Mouse (Mus musculus) Patski (cell line): Measurements from ENCODE around the gene Bbs2. TPM values are rescaled to one million over a fixed set of nuclear protein-coding genes. Genes with fewer than 3 reads are reported as not detected.

Source experiments
- ATAC-seq: fragments of 100-300 bp; one replicate; pipeline ENCODE4 v1.8.0; 2021
- CTCF ChIA-PET: fragments of 350-600 bp; sonication (Branson Sonifier 250); formaldehyde crosslinking; loops from one replicate; lab custom pipeline; 2022; ENCODE audit warnings: inconsistent platforms; lab: Charles Lee
- POLR2A ChIA-PET: fragments of 350-600 bp; sonication (Branson Sonifier 250); formaldehyde crosslinking; loops from one replicate; lab custom pipeline; 2022; ENCODE audit warnings: antibody characterized with exemption, inconsistent platforms; lab: Charles Lee
- DNase-seq: peaks from one replicate; pipeline ENCODE4 v3.0.0-alpha.2; 2011; ENCODE audit warnings: low read depth, low spot score
- H3K27me3 ChIP-seq: fragments of 371-371 bp; one replicate; pipeline ENCODE4 v1.5.1; 2021
- CTCF ChIP-seq: fragments of 100-300 bp; IDR thresholded peaks from one replicate; pipeline ENCODE4 v1.5.1; 2021
- in situ Hi-C: fragments of 300-500 bp; cut with MboI; formaldehyde crosslinking; loops from 3 replicates; pipeline ENCODE4 v1.11.1; 2018; ENCODE audit warnings: low pct_unique_long_range_greater_than_20kb, mixed read lengths
- polyA plus RNA-seq: library from polyadenylated mRNA; unstranded; gene quantifications from one replicate; pipeline ENCODE4 v1.2.3, GENCODE M21; 2021

Bbs2 gene
- polyA plus RNA-seq, 1 experiment from 2014 or later, result 28.0 TPM

DNA sequence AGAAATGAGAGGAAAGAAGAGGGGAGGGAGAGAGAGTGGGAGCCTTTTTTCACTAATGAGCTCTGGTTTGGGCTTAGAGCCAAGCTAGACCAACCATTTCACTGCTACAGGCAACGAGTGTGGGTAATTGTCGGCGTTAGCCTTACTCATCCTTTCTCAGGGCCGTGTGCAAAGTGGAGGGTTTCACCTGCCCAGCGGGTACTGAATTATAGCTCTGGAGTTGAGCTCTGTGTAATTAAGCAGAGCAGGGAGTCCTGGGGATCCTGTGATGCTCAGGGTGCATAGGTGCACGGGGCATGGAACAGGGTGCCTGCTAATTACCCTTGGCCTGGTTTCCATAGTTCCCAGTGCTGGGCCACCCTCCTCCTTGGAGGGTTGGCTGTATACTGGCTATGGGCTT, 29.0 kb upstream of the Bbs2 start:
- no peak for ATAC-seq
- CTCF ChIA-PET, result no interaction called here
- POLR2A ChIA-PET, result no interaction called here
- in situ Hi-C loops, result no loop called here
- no peak for TF ChIP-seq CTCF
- peak; percentile 13 for DNase-seq
- peaks cover 4% of the 10 kb centered on the region for H3K27me3 ChIP-seq

DNA sequence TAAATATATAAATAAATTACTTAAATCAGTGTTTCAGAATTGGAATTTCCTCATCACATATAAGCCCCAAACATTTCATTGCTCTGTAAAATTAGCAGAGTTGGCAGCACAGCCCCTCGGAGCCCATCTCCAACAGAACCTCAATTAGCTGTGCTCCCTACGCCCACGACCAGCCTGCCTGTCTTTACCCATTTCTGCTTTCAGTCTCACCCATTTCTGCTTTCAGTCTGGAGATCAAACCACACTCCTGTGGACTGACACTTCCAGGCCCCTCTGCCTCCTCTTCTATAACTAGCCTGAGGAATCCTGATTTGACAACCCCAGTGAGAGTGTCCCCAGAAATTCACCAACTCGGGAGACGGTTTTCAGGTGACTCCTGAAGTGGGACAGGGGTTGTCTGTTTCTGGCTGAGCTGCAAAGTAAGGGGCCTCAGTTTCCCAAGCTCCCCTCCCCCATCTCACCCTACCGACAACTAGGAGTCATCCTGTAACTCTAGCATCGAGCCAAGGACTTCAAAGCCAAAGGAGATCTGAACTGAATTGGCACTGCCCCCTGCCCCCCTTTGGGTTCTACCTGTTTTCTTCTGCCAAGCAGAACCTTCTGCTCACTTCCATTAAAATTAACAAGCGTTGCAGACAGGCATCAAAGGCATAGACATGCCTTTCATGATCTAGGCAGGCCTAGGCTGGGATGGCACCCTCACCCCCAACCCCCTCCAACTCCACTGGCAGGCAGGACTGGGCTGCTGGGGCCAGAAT, 24.2 kb upstream of the Bbs2 start:
- TF ChIP-seq CTCF, result no peak
- ChIA-PET CTCF (no interaction called here), POLR2A (interaction anchor here (0.6 kb wide), 1 partner anchor 40 kb away, joined by 3 read pairs; no protein-coding TSS in a partner anchor)
- in situ Hi-C loops, result no loop called here
- ATAC-seq (no peak), DNase-seq (no peak)
- H3K27me3 ChIP-seq, result peaks cover 4% of the 10 kb centered on the region

DNA sequence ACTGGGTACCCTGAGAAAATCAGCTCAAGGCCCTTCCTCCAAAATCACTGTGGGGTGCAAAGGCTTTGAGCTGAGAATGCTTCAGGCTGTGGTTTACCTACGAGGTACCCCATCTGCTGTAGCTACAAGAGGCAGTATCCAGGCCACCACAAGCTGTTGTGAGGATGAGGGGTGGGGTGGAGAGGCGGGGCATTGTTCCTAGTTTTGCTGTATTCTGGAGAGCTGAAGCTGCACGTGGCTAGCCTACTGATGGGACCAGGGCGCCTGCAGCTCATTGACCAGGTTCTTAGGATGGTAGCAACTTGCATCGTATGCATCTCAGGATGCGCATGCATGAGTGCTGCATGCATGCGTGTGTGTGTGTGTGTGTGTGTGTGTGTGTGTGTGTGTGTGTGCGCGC, 22.9 kb upstream of the Bbs2 start:
- DNase-seq (no peak), ATAC-seq (no peak)
- CTCF ChIA-PET, result no interaction called here
- TF ChIP-seq CTCF, result no peak
- peaks cover 4% of the 10 kb centered on the region for H3K27me3 ChIP-seq
- in situ Hi-C loops, result no loop called here
- POLR2A ChIA-PET, result no interaction called here

DNA sequence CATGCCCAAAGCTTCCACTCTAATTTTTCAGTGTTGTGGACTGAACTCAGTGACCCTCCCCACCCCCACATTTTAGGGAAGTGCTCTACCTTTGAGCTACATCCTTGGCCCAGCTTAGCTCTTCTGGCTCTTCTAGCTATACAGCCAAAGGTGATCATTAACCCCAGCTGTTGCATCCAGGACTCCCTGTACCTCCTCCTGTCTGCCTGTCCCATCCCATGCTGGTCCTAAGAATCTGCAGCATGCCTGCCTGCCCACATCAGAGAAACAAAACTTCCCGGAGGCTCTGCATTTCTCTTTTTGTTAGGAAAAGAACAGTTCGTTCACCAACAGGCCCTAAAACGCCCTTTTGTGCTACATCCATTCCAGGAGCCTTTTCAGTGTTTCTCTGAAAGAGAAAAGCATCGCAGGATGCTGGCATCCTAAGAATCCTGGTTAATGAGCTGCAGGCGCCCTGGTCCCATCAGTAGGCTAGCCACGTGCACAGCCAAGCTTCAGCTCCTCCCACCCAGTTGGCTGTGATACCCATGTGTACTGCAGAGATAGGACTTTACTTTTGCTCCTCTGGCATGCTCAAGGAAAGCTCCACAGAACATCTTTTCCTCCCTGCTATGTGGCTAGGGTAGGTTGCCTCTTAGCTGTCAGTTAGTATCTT, 20.2 kb upstream of the Bbs2 start:
- DNase-seq, result no peak
- peaks cover under 1% of the 10 kb centered on the region for H3K27me3 ChIP-seq
- no peak for TF ChIP-seq CTCF
- ChIA-PET POLR2A (no interaction called here), CTCF (interaction anchor here (1.1 kb wide), 1 partner anchor 48 kb away, joined by 4 read pairs; no protein-coding TSS in a partner anchor)
- in situ Hi-C loops, result no loop called here
- no peak for ATAC-seq

DNA sequence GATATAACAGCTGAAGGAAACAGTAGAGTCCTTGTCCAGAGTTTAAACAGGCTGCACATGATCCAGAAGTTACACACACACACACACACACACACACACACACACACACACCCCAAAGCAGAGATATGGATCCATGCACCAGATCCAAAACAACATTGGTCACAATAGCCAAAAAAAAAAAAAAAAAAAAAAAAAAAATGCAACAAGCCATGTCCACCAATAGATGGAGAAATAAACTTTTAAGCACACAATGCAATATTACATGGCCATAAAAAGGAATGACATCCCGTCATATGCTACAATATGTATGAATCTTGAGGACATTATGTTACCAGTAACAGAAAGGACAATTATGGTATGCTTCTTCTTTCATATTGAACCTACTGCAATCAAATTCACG, 15.2 kb upstream of the Bbs2 start:
- no peaks in the 10 kb centered on the region for H3K27me3 ChIP-seq
- POLR2A ChIA-PET, result interaction anchor here (0.6 to 0.7 kb wide), 2 partner anchors 197 to 1706 kb away, joined by 3 to 4 read pairs; no protein-coding TSS in a partner anchor
- ATAC-seq (no peak), DNase-seq (no peak)
- CTCF ChIA-PET, result interaction anchor here (1.1 to 2.5 kb wide), 3 partner anchors 13 to 91 kb away, joined by 3 to 6 read pairs (median 5); no protein-coding TSS in a partner anchor
- TF ChIP-seq CTCF, result no peak
- in situ Hi-C loops, result no loop called here

DNA sequence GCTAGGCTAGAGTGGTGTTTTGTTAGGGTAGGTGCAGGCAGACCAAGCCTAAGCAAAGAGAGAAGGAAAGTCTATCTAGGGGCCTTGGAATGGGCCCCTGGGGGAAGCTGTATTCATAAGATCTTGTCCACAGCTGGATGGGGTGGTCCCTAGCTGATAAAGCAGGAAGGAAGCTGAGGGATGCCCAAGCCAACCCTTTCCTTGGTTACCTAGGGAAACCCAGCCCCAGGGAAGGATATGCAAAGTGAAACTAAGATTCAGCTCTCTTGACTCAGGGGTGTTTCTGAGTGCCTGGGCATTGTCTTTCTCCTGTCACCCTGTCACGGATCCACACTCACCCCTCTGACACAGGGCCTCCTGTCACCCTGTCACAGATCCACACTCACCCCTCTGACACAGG, 14.7 kb upstream of the Bbs2 start:
- CTCF ChIA-PET, result interaction anchor here (1.1 to 2.5 kb wide), 2 partner anchors 86 to 92 kb away, joined by 3 to 6 read pairs; no protein-coding TSS in a partner anchor
- POLR2A ChIA-PET, result interaction anchor here (0.6 kb wide), 1 partner anchor 196 kb away, joined by 3 read pairs; no protein-coding TSS in a partner anchor
- DNase-seq (no peak), ATAC-seq (no peak)
- H3K27me3 ChIP-seq, result no peaks in the 10 kb centered on the region
- no peak for TF ChIP-seq CTCF
- in situ Hi-C loops, result no loop called here

DNA sequence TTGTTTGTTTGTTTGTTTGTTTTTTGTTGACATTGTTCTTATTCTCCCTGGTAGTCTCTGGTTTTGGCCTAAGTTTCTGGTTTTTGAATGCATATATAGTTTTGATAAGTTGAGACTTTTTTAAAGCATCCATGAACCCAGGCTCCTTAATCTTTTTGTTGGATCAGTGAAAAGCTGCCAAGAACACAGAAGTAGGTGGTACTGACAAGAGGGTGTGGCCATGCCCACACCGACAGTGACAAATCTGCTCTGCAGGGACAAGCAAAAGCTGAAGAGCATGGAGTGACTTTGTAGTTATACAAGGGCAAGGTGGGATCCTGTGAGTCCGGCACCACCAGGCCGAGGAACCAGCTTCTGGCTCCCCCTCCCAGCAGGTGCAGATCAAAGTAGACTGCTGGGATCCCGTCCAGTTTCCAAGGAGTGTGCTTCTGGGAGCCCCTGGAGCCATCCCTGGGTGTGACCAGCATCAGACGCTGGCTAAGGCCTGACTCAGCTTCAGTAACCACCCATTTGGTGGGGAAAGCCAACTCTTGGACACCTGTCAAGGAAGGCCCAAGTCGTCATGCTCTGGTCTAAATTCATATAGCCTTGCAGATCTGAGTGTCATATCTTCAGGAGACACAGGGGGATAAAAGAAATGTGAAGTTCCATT, 11.9 kb upstream of the Bbs2 start:
- POLR2A ChIA-PET, result no interaction called here
- DNase-seq, result no peak
- no peak for TF ChIP-seq CTCF

DNA sequence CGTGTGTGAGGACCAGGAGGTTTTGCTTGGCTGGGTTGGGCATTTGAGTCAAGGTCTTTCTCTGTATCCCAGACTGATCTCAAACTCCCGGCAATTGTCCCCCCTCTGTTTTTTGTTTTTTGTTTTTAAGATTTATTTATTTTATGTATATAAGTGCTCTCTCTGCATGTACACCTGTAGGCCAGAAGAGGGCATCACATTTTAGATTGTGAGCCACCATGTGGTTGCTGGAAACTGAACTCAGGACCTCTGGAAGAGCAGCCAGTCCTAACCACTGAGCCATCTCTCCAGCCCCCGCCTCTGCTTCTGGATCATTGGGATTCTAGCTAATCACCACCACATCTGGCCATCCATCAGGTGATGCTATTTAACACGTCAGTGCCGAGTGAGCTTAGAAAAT, 11.1 kb upstream of the Bbs2 start:
- DNase-seq (no peak), ATAC-seq (no peak)
- TF ChIP-seq CTCF, result peak; percentile 61
- POLR2A ChIA-PET, result no interaction called here
- in situ Hi-C loops, result no loop called here
- CTCF ChIA-PET, result interaction anchor here (0.7 to 1.2 kb wide), 2 partner anchors 9 to 16 kb away, joined by 3 read pairs; no protein-coding TSS in a partner anchor
- peaks cover 6% of the 10 kb centered on the region for H3K27me3 ChIP-seq

More for the DNA sequence above, 11.9 kb upstream of the Bbs2 start:
- CTCF ChIA-PET, result interaction anchor here (1.2 kb wide), 1 partner anchor 10 kb away, joined by 3 read pairs; no protein-coding TSS in a partner anchor
- H3K27me3 ChIP-seq, result peaks cover 6% of the 10 kb centered on the region
- ATAC-seq, result no peak
- in situ Hi-C loops, result no loop called here

DNA sequence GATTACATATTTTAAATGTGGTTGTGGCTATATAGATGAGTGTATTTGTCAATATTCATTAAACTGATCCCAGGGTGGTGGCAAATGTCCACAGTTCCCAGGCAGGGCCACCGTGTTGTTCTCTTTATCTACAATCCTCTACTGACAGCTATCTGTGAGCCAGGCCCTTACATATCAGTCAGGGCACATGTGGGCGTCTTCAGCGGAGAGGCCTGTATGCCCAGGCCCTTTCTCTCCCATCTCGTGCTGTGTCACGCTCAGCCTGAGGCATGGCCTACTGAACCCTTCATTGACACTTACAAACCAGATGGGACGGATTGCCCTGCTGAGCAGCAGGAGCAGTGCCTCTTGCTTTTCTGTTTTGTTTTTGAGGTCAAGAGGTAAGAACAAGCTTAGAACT, 10.7 kb upstream of the Bbs2 start:
- in situ Hi-C loops, result no loop called here
- peaks cover 6% of the 10 kb centered on the region for H3K27me3 ChIP-seq
- DNase-seq (no peak), ATAC-seq (no peak)
- ChIA-PET POLR2A (no interaction called here), CTCF (interaction anchor here (0.7 to 1.3 kb wide), 2 partner anchors 15 to 90 kb away, joined by 3 to 5 read pairs; no protein-coding TSS in a partner anchor)
- TF ChIP-seq CTCF, result no peak

DNA sequence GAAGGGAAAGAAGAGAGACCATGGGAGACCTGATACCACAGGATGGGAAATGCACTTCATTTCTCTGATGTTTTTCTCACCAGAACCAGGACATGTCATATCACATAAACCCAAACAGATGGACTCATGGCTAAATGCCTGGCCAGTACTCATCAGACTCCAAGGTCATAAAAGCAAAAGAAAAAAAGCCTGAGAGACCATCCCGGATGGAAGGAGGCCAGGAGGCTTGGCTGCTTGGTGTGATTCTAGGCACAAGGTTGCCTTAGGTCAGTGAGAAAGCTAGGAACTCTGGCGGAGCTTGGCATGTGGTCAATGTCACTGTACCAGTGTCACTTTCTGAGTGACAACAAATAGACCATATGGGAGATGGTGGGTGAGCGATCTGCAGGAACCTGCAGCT, 9.1 kb upstream of the Bbs2 start:
- H3K27me3 ChIP-seq, result peaks cover 8% of the 10 kb centered on the region
- DNase-seq (no peak), ATAC-seq (no peak)
- CTCF ChIA-PET, result no interaction called here
- POLR2A ChIA-PET, result no interaction called here
- in situ Hi-C loops, result no loop called here
- no peak for TF ChIP-seq CTCF
